Mouse (Mus musculus) layer of hippocampus, adult 2 months (tissue): ENCODE results near the gene Slc22a30. TPM values are rescaled to one million over a fixed set of nuclear protein-coding genes. Genes with fewer than 3 reads are reported as not detected.
"Not testable (repeated sequence)": the region's sequence is repeated elsewhere in the genome, so short reads cannot be mapped to it uniquely, and the experiment has no call there.

ENCODE experiments used
- DNase-seq, 2 experiments: peaks; one replicate each; pipeline ENCODE4 v3.0.0; 2022; ENCODE audit warnings: low spot score in 2 of 2
- H3K27ac ChIP-seq: fragments of 200-600 bp; 2 replicates; pipeline ENCODE4 v1.8.1; 2022
- H3K4me3 ChIP-seq: fragments of 200-600 bp; 2 replicates; pipeline ENCODE4 v1.8.1; 2022; ENCODE audit warnings: mild to moderate bottlenecking
- CTCF ChIP-seq: fragments of 200-600 bp; conservative IDR thresholded peaks from 2 replicates; pipeline ENCODE4 v1.8.1; 2022; ENCODE audit warnings: antibody characterized with exemption, mild to moderate bottlenecking, moderate library complexity
- long read RNA-seq, 2 experiments: library from polyadenylated mRNA; stranded (forward); transcript quantifications; one replicate each; pipeline ENCODE4 v2.0.0; 2021; ENCODE audit warnings: borderline mapping rate in 2 of 2
- total RNA-seq, 2 experiments: library from RNA; stranded (reverse); gene quantifications; 2 replicates each; pipeline ENCODE4 v1.2.3; 2021

The Slc22a30 gene
- not detected for total RNA-seq
- long read RNA-seq, experiment 1, result 0 reads
- long read RNA-seq, experiment 2, result 0 reads

DNA sequence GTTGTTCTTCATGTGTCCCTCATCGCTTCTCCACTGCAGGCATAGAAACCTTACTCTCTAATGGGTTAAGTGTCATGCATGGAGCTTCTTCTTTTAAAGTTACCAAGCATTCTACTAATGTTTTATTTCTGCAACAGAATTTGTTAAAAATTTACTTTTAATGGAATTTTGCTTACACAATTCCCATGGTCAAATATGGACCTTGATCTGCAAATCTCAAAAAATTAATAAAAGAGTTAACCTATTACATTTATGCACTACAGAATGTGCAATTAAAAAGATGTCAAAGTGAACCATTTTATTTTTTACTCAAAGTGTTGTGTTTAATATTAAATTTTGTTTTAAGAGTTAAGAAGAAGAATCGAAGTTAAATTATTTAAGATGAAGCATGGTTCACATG lies at the start of gene Slc22a30:
Gene Slc22a30, minus strand, starts transcription at position 101 of the 400 bp plus-strand sequence.
- DNase-seq, H3K4me3 ChIP-seq, H3K27ac ChIP-seq: not testable (repeated sequence)

GRCm38 (mm10) chr19:8448321-8448720 lies 43.4 kb upstream of the Slc22a30 start:
- DNase-seq, result no peak
- no peak for TF ChIP-seq CTCF
- no peak overlapping the region for H3K4me3 ChIP-seq
- H3K27ac ChIP-seq, result no peak overlapping the region

DNA sequence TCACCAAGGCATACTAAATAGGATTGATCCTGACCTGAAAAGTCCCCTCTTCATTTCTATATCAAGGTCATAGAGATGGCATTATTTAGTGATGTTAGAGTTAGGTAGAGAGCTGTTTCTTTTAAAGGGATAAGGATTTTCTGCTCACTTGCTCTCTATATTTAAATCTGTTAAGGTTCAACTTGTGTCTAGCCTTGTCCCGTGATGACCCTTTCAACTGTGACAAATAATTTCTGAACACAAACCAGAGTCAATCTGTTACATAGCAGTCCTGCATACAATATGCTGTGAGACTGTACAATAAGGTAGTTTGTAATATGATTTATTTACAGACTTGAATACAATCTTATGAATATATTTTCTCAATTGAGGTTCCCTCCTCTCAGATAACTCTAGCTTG lies 42.6 kb upstream of the Slc22a30 start:
- TF ChIP-seq CTCF, result no peak
- H3K4me3 ChIP-seq, result no peak overlapping the region
- H3K27ac ChIP-seq, result no peak overlapping the region
- no peak for DNase-seq

DNA sequence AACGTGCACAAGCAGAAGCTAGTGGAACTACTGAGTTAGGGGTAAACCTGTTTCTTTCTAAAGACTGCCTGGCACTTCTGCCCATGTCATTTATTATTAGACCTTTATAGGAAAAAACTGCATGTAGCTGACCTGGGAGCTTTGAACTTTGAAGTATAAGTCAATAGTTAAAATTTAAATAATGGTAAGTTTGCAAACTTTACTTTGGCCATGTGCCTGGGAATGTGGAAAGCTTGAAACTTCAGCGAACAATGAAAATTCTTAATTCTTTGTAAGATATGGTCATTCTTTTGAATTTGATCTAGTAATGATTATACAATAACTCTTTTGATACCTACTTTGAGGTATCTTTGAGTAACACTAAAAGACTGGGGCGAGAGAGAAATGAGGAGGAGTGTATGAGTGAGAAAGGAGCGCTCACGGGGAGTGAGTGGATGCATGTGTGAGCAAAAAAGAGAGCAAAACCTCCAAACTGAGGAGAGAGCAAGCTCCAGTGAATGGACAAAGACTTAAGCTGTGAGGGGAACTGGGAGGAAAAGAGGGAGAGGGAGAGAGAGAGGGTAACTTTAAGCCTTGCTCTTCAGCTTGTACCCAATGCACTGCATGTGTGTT lies 26.2 kb upstream of the Slc22a30 start:
- Histone ChIP-seq H3K4me3 (no peak overlapping the region), H3K27ac (no peak overlapping the region)
- TF ChIP-seq CTCF, result no peak
- DNase-seq, result no peak

- not testable (repeated sequence) for DNase-seq, H3K4me3 ChIP-seq
Measured at GRCm38 (mm10) chr19:8407290-8408021, 2.5 kb upstream of the Slc22a30 start.

More at GRCm38 (mm10) chr19:8407290-8408021, 2.5 kb upstream of the Slc22a30 start:
- H3K27ac ChIP-seq, result not testable (repeated sequence)

Other genes with a start within 250 kb of the Slc22a30 start
- gene Slc22a29, start 186.2 kb downstream of the Slc22a30 start, total RNA-seq, result not detected
- gene Slc22a8, start 186.1 kb upstream of the Slc22a30 start, total RNA-seq, result 1 to 10 TPM; 6.6 to 9.7 TPM
- 1 to 10 TPM; 2.2 to 2.8 TPM for gene Slc22a6, start 212.9 kb upstream of the Slc22a30 start, total RNA-seq